Mouse (Mus musculus) skeletal muscle tissue, adult 2 months (tissue): Measurements from ENCODE around the gene Cd38.
A peak's percentile ranks its signal among the peaks of the same experiment; 100 is the strongest.
"Not testable (repeated sequence)": the region's sequence is repeated elsewhere in the genome, so short reads cannot be mapped to it uniquely, and the experiment has no call there.

Experiments
- DNase-seq: peaks from one replicate; pipeline ENCODE4 v3.0.0-alpha.2; 2012; ENCODE audit warnings: low read depth, low spot score

Cd38 gene

GRCm38 (mm10) chr5:43859663-43860062 is 8.7 kb upstream of the Cd38 start:
- DNase-seq: no peak

- no peak for DNase-seq
Observed at GRCm38 (mm10) chr5:43860096-43860495, 8.3 kb upstream of the Cd38 start.

GRCm38 (mm10) chr5:43860670-43861431 is 7.5 kb upstream of the Cd38 start:
- DNase-seq: no peak

GRCm38 (mm10) chr5:43863642-43864041 is 4.7 kb upstream of the Cd38 start:
- DNase-seq: no peak

GRCm38 (mm10) chr5:43865316-43865715 is 3.0 kb upstream of the Cd38 start:
- DNase-seq: no peak

- DNase-seq: no peak
Observed at GRCm38 (mm10) chr5:43868711-43869600, 603 bp downstream of the Cd38 start.

- no peak for DNase-seq
Observed at GRCm38 (mm10) chr5:43871845-43872244, 3.5 kb downstream of the Cd38 start.

- no peak for DNase-seq
Observed at GRCm38 (mm10) chr5:43872652-43873051, 4.3 kb downstream of the Cd38 start.

- DNase-seq: peak; percentile 42
Observed at GRCm38 (mm10) chr5:43882034-43882433, 13.7 kb downstream of the Cd38 start.

- peak; percentile 33 for DNase-seq
Observed at GRCm38 (mm10) chr5:43885060-43885820, 16.9 kb downstream of the Cd38 start.

GRCm38 (mm10) chr5:43892386-43892785 is 24.0 kb downstream of the Cd38 start:
- DNase-seq: no peak

- DNase-seq: peak; percentile 65
Observed at GRCm38 (mm10) chr5:43894113-43894512, 25.8 kb downstream of the Cd38 start.

- no peak for DNase-seq
Observed at GRCm38 (mm10) chr5:43895931-43896330, 27.6 kb downstream of the Cd38 start.

GRCm38 (mm10) chr5:43904685-43905084 is 36.3 kb downstream of the Cd38 start:
- no peak for DNase-seq

- DNase-seq: no peak
Observed at GRCm38 (mm10) chr5:43909213-43909612, 40.9 kb downstream of the Cd38 start.

GRCm38 (mm10) chr5:43910006-43910405 is 41.7 kb downstream of the Cd38 start:
- no peak for DNase-seq

- DNase-seq: not testable (repeated sequence)
Observed at GRCm38 (mm10) chr5:43912844-43913243, 44.5 kb downstream of the Cd38 start, which contains the start of gene Gm7879. TSS of gene Gm7879 (plus strand) at chr5:43913144.

GRCm38 (mm10) chr5:43915261-43915886 is 47.0 kb downstream of the Cd38 start:
- no peak for DNase-seq

- DNase-seq: no peak
Observed at GRCm38 (mm10) chr5:43921877-43922276, 53.5 kb downstream of the Cd38 start.

GRCm38 (mm10) chr5:43923933-43924332 is 55.6 kb downstream of the Cd38 start:
- DNase-seq: peak; percentile 16

- no peak for DNase-seq
Observed at GRCm38 (mm10) chr5:43927729-43928128, 59.4 kb downstream of the Cd38 start.
